In the genomic region with DNA sequence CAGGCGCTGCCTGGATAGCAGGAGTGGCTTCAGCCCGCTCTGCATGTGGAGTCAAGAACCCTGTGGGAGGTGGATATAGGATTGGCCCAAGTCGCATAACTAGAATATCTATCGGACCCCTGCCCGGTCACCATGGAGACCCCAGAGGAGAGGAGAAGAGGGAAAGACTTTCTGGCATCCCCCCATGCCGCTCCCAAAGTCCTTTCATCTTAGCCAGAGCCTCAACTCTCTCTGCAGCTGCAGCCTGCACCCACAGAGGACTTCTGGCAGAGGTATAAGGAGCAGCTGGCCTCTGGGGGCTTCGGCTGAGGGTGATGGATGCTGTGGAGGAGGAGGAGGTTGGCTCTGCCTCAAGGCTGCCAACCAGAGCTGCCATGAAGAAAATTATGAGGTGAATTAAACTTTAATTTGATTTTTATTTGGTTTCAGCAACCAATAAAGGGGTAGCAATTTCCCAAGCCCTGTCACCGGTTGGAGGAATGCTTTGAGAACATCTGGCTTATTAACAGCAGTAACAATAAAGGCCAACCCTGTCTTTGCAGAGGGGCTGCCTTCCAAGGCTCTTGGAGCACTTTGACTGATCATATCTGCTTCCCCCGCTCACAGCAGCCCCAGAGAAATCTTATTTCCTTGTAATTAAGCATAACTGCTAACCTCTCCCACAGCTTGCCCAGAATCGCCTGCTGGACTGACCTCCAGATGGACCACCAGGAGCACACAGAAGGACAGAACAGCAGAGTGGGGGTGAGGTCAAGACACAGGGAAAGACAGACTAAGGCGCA, we compare ENCODE assay signal across 8 mouse cellular contexts. TPM values are rescaled to one million over a fixed set of nuclear protein-coding genes. Genes with fewer than 3 reads are reported as not detected.
DNase-seq lines count a peak whose midpoint lies in the region; ATAC-seq and TF ChIP-seq lines count a peak whose summit lies in the region.

No protein-coding gene starts in this region.

- H3K9ac ChIP-seq in lung, embryonic 16.5 days (ENCODE audit: low read length): no peak overlapping the region
- H3K9ac ChIP-seq in limb, embryonic 12.5 days (replicated peaks): peak overlapping the region; percentile 18

- no peaks in the 10 kb centered on the region for H3K27me3 ChIP-seq in lung, embryonic 16.5 days (ENCODE audit: control insufficient read depth, insufficient read depth, low read depth, low read length)
- peaks cover 40% of the 10 kb centered on the region for H3K27me3 ChIP-seq in forebrain, embryonic 10.5 days (ENCODE audit: poor library complexity, severe bottlenecking)
- H3K27me3 ChIP-seq in limb, embryonic 12.5 days: 0 out of 2 replicates have a peak, but pooled peaks cover 13% of the 10 kb centered on the region

- peaks cover 32% of the 10 kb centered on the region for H3K4me1 ChIP-seq in lung, embryonic 16.5 days (replicated peaks; ENCODE audit: control insufficient read depth, insufficient read depth, low read length)
- H3K4me1 ChIP-seq in lung, adult 2 months (ENCODE audit: control insufficient read depth, insufficient read depth, low read length): peaks cover 6% of the 10 kb centered on the region
- peaks cover 72% of the 10 kb centered on the region for H3K4me1 ChIP-seq in forebrain, embryonic 10.5 days
- H3K4me1 ChIP-seq in limb, embryonic 12.5 days (replicated peaks): peaks cover 60% of the 10 kb centered on the region

- 9% methylated on average over 11 of the region's 11 CpGs for WGBS in lung, embryonic 16.5 days
- WGBS in lung, adult 2 months: 34% methylated on average over 11 of the region's 11 CpGs
- WGBS in forebrain, embryonic 10.5 days: 13% methylated on average over 11 of the region's 11 CpGs
- WGBS in limb, embryonic 12.5 days: 3% methylated on average over 11 of the region's 11 CpGs

- peak; percentile 84 for ATAC-seq in lung, embryonic 16.5 days (ENCODE audit: low read depth)
- peak; percentile 73 for ATAC-seq in limb, embryonic 12.5 days (ENCODE audit: insufficient number of reproducible peaks, insufficient read depth, low FRiP score, low TSS enrichment, low read depth)
- ATAC-seq in activated CD4-positive, CD25-positive, alpha-beta regulatory T cell, adult 4 months: no peak

- no peak for TF ChIP-seq POLR2A in lung, adult 2 months (IDR thresholded peaks at IDR 0.05; ENCODE audit: borderline replicate concordance, extremely low read depth, low read depth, low read length)

- intact Hi-C loops in left cerebral cortex, postnatal 14 days (cut with DNase I): loop anchor here (5.0 kb wide), 1 partner anchor 103 kb away; no protein-coding TSS in a partner anchor

- H3K4me3 ChIP-seq in lung, embryonic 16.5 days (ENCODE audit: low read length): peak overlapping the region; percentile 51
- H3K4me3 ChIP-seq in lung, adult 2 months (replicated peaks; ENCODE audit: extremely low read depth, low read depth, low read length): no peak overlapping the region
- H3K4me3 ChIP-seq in forebrain, embryonic 10.5 days: peak overlapping the region; percentile 61
- peak overlapping the region; percentile 48 for H3K4me3 ChIP-seq in limb, embryonic 12.5 days (replicated peaks)

- H3K27ac ChIP-seq in lung, embryonic 16.5 days (ENCODE audit: low read length): no peak overlapping the region
- peak overlapping the region; percentile 86 for H3K27ac ChIP-seq in forebrain, embryonic 10.5 days
- peak overlapping the region; percentile 80 for H3K27ac ChIP-seq in limb, embryonic 12.5 days

- no peaks in the 10 kb centered on the region for H3K36me3 ChIP-seq in lung, embryonic 16.5 days (ENCODE audit: control insufficient read depth, insufficient read depth, low read length)
- no peaks in the 10 kb centered on the region for H3K36me3 ChIP-seq in forebrain, embryonic 10.5 days (replicated peaks)
- no peaks in the 10 kb centered on the region for H3K36me3 ChIP-seq in limb, embryonic 12.5 days

- TF ChIP-seq CTCF in lung, adult 2 months (IDR thresholded peaks at IDR 0.05; ENCODE audit: insufficient read depth, low read length): no peak

- H3K9me3 ChIP-seq in lung, embryonic 16.5 days (ENCODE audit: control insufficient read depth, low read length): no peaks in the 10 kb centered on the region
- no peaks in the 10 kb centered on the region for H3K9me3 ChIP-seq in forebrain, embryonic 10.5 days
- H3K9me3 ChIP-seq in limb, embryonic 12.5 days: no peaks in the 10 kb centered on the region

- no peak for DNase-seq in lung, adult 2 months
- DNase-seq in forebrain, embryonic 10.5 days (ENCODE audit: extremely low spot score, low spot score): peak; percentile 69
- DNase-seq in retina, embryonic 14.5 days (ENCODE audit: low spot score): peak; percentile 46
- no peak for DNase-seq in adrenal gland, postnatal 14 days
- DNase-seq in left cerebral cortex, postnatal 14 days (ENCODE audit: low spot score in 2 of 2): no peak

- H3K4me2 ChIP-seq in lung, embryonic 16.5 days (ENCODE audit: low read depth, low read length): peak overlapping the region; percentile 96
- peak overlapping the region; percentile 93 for H3K4me2 ChIP-seq in limb, embryonic 12.5 days

RNA-seq across cellular contexts. Expression of a gene that starts 46.8 kb away (rescaled TPM):
- 12.6 and 16.3 TPM in 2 replicates for polyA plus RNA-seq in lung, embryonic 16.5 days (2015; fragmentation: Nextera tagmentation; extraction: Ambion mirVana)
- 13.7 and 17.9 TPM in 2 replicates for polyA plus RNA-seq in lung, adult 2 months (2012; rRNA removed)
- polyA plus RNA-seq in forebrain, embryonic 10.5 days (2016; fragmentation: Nextera tagmentation; extraction: Ambion mirVana): 23.6 and 25.4 TPM in 2 replicates
- polyA plus RNA-seq in limb, embryonic 12.5 days (2016; fragmentation: Nextera tagmentation; extraction: Ambion mirVana): 17.0 and 18.5 TPM in 2 replicates
- polyA plus RNA-seq in activated CD4-positive, CD25-positive, alpha-beta regulatory T cell, adult 4 months (2017; shearing (Covaris generic)): 10 to 100 TPM; 34.8 to 36.9 TPM
- 15.0 and 18.8 TPM in 2 replicates for total RNA-seq in adrenal gland, postnatal 14 days (2021)
- 10 to 100 TPM; 14.2 to 18.0 TPM for total RNA-seq in left cerebral cortex, postnatal 14 days (2021)

Comparison
In these comparisons a context has a peak if more than half of its experiments do, and no peak if none do; other contexts are left out.
1. DNase-seq: peak in forebrain, embryonic 10.5 days (single experiment) and retina, embryonic 14.5 days (single experiment); none in lung, adult 2 months (single experiment), adrenal gland, postnatal 14 days (single experiment) and left cerebral cortex, postnatal 14 days (0 of 2).